Mouse (Mus musculus): ENCODE measurements at regions not wholly inside any gene's neighbourhood (a gene's known extent, or its start where the extent isn't known, plus 50 kb on each side); places are given as distances from the start of the nearest gene placed in this dataset.
"Not testable (repeated sequence)": the region's sequence is repeated elsewhere in the genome, so short reads cannot be mapped to it uniquely, and the experiment has no call there.

DNA sequence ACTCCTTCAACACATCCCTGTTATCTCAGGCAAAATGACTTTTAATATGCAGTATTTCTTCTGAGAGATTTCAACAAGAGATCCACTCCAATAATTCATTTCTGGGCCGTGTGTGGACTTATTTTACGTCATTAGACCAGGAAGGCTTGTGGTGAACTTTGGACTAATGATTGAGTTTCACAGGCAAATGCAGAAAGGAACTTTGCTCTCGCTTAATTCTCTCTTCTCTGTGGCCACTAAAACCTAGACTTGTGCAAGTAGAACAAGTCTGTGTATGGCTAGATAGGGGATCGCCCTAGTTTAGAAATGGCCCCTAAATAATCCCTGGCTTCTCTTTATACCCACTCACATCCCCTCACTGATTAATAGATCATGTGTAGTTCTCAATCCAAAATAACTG lies 50.6 kb upstream of the Ppp1r12a start:
- no peak for DNase-seq (ENCODE audit: low spot score in 2 of 2)

DNA sequence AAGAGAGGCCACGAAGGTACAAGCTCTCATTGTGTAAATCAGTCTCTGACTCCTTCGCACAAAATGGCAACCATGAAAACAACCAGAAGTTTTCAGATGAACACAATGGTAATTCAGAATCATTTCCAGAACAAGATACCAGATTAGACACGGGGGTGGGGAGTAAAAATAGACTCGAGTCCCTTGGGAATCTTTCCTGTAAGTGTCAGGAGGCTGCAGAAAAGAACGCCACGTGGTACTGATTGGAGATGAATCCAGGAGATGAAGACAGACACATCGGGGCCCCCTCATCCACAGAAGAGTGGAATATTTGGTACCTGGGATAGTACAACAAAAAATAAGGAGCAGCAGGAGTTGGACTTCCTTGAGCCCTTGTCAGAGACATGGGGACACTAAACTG lies 51.1 kb upstream of the Ppp1r12a start:
- no peak for DNase-seq (ENCODE audit: low spot score in 2 of 2)

DNA sequence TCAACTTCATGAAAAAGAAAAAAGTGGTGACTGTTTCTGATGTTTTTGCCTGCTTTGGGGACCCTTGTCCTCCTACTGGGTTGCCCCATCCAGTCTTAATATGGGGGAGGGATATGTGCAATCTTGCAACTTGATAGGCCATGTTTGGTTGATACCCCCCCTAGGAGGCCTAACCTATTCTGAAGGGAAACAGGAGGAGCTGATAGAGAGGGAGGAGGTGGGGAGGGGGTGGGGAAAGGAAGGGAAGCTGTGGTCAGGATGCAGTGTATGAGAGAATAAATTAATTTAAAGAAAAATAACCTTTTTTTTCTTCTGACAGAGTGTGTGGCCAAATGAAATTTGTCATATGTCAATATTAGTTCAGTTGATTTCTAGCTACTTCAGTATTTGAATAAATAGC lies 51.8 kb upstream of the Ppp1r12a start:
- no peak for DNase-seq (ENCODE audit: low spot score in 2 of 2)

DNA sequence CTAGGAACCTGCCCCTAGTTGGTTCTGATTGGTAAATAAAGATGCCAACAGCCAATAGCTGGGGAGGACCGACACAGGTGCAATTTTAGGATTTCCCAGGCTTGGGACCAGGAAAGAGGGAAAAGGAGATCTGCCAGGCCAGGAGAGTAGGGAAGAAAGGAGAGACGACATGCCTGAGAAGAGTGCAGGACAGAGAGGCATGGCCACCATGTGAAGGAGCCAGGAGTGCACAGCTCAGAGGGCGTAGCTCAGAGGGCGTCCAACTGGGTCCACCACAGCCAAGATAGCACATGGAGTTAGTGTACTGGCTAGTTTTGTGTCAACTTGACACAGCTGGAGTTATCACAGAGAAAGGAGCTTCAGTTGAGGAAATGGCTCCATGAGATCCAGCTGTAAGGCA lies 53.5 kb upstream of the Ppp1r12a start:
- DNase-seq (ENCODE audit: low spot score in 2 of 2): not testable (repeated sequence)

DNA sequence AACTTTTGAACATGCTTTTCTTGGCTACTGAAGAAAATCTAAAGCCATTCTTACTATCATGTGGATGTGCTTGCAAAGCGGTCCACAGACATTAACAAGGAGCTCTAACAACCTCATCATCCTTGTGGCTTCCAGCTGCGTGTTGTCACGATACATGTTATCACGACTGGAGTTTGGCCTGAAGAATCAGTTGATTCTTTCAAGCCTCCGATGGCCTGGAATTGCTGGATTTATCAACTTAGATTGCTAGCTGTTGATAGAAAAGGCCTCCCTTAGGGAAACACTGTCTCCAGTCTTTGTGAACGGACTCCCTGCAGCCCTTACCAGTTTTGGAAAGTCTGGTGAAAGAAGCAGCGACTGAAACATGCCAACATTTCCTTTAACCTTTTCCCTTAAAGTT lies 60.5 kb upstream of the Ppp1r12a start:
- DNase-seq (ENCODE audit: low spot score in 2 of 2): no peak

DNA sequence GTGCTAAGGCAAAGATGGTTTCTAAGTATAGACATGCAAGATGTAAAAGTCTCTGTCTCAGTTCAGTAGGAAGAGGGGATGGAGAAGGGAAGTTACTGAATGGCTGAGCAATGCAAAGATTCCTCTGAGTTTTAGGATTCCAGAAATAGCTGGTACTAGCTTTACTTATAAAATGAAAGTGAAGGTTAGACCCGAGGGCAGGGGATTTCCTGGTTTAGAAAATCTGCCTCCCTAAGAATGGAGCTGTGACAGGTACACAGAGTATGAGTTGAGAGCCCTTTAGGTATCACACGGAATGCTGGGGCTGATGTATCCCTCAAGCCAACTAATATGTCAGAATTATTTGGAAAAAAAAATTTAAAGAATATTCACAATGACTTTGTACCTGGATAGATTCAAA lies 69.0 kb upstream of the Ppp1r12a start:
- no peak for DNase-seq (ENCODE audit: low spot score in 2 of 2)

DNA sequence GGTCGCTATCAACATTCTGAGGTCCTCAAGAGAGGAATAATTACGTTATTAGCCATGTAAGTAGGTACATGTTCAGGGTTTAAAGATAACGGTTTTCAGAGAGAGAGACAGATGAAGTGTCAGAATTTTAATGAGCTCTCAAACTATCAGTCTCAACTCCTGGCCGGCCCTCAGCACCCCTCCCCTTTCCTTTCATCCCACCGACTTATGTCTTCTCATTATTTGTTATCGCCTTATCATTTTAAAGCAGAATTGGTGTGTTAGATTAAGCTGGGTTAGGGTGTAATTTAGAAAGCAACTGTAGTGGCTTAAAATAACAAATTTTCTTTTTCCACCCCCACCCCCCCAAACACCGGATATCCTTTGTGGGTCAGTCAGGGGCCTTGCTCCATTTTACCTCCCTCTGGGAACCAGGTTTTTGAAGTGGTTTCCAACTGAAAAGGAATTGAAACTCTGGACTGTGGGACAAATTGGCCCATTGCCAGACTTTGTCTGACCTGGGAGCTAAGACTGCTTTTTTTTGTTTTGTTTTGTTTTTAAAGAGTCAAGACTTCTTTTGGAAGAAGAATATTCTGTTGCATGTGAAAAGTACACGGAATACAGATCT lies 72.5 kb upstream of the Ppp1r12a start:
- no peak for DNase-seq (ENCODE audit: low spot score in 2 of 2)

DNA sequence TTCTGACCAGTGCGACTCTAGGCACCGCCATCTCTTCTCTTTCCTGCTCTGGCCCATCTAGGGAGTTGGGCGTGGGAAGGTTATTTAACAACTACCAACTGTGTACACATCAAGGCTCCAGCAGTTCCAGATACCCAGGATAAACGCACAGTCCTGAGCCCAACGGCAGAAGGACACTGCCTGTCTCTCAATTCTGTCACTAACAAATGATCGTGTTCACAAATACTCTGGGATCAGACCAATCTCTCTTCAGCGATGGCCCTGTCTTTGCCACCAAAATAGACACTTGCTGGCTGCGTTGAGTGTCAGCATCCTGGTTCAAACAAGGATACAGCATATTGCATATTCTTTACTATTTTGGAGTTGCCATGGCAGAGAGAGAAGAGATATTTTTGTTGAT lies 73.1 kb upstream of the Ppp1r12a start:
- peak; percentile 36 to 43 for DNase-seq (ENCODE audit: low spot score in 2 of 2)

DNA sequence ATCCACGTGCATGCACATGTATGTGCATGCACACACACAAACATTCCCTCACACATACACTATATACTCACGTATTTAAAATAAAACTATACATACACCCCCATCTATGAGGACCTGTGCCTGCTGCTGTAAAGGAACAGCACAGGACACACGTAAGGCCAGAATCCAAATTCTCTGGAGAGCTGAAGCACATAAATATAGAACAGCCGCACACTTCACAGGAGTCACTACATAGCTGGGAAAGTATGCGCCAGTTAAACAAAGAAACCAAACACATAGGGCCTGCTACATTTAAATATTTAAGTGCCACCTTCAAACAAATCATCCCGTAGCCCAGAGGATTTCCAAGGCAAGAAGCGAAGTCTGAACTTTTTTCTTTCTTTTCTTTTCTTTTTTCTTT lies 73.8 kb upstream of the Ppp1r12a start:
- no peak for DNase-seq (ENCODE audit: low spot score in 2 of 2)

DNA sequence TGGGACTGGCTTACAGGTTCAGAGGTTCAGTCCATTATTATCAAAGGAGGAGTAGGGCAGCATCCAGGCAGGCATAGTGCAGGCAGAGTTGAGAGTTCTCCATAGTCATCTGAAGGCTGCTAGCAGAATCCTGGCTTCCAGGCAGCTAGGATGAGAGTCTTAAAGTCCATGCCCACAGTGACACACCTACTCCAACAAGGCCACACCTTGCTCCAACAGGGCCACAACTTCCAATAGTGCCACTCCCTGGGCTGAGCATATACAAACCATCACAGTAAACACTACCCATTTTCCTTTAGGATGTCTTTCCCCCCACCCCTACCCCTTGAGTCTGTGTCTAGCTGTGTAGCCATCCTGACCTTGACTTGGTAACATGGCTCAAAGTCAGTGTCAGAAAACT lies 78.8 kb upstream of the Ppp1r12a start:
- no peak for DNase-seq (ENCODE audit: low spot score in 2 of 2)

DNA sequence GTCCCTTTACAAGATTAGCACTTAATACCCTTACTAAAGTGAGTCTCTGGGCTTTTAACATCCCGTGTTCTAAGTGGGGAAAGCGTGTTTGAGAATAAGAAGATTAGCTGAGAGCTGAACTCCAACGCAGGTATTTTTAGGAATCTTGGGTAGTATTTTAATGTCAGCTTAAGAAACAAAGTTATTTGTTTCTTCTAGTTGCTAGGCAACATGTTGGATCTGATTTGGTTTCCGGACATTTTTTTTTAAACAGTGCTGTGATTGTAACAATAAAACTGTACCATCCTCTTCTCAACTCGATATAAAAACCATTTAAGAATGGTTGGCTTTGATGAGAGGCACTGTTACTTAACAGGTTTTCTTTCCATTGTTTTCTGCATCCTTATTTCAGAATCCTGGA lies 86.8 kb upstream of the Ppp1r12a start:
- no peak for DNase-seq (ENCODE audit: low spot score in 2 of 2)

DNA sequence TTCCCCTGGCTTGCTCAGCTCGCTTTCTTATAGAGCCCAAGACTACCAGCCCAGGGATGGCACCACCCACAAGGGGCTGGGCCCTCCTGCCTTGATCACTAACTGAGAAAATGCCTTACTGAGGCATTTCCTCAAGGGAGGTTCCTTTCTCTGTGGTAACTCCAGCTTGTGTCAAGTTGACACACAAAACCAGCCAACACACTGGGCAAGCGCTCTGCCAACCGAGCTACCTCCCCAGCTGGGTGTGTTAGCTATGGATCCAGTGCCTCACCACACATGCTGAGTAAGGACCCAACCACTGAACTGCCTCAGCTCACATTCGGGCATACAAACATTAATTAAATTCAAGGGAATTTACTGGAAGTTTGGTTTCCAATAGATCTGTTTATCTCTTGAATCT lies 88.2 kb upstream of the Ppp1r12a start:
- no peak for DNase-seq (ENCODE audit: low spot score in 2 of 2)

DNA sequence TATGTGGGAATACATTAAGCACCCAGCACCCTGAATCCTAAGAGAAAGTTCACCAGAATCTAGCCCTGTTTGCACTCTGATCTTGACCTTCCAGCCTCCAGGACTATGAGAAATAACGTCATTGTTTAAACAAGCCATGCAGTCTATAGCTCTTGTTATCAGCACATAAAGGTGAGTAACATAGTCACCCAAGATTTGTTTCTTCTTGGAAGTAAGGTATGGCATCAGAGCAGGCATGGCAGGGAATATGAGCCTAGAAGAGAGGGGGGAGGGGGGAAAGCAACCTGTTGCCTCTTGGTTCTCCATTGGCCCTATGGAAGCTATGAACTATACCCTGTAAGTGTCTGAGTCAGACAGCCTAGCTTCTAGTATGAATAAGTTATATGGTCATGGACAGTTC lies 89.8 kb upstream of the Ppp1r12a start:
- no peak for DNase-seq (ENCODE audit: low spot score in 2 of 2)

DNA sequence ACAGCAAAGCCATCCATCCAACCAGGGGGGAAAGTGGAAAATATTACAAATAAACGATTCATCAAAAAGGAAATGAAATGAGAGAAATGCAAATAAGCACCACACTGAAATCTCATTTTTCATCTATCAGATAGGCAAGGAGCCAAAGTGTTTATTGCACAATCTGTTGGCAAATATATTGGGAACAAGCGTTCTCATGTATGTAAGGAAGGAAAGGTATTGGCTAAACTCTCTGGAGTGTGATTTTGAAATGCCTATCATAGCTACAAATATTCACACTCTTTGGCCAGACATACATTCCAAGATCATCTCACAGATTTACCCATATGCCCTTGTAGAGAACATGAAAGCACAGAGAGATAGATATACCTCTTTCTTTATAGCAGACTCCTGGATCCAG lies 90.6 kb upstream of the Ppp1r12a start:
- DNase-seq (ENCODE audit: low spot score in 2 of 2): no peak

DNA sequence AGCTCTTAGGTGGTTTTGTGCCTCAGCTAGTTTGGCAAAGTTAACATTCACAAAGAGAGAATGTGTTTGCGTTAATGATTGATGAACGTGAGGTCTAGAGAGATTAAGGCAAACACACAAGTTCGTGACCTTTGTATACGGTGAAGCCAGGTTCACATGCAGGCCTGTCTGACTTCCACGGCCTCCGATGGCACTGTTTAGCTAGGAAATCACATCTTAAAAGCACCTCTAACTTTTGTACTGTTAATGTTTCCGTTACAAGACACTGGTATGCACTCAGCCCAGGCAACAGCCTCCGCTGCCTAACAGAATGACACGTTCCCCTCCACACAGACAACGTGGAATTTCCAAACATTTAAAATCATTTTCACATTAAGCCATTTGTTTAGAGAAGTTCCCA lies 94.3 kb upstream of the Ppp1r12a start:
- no peak for DNase-seq (ENCODE audit: low spot score in 2 of 2)

DNA sequence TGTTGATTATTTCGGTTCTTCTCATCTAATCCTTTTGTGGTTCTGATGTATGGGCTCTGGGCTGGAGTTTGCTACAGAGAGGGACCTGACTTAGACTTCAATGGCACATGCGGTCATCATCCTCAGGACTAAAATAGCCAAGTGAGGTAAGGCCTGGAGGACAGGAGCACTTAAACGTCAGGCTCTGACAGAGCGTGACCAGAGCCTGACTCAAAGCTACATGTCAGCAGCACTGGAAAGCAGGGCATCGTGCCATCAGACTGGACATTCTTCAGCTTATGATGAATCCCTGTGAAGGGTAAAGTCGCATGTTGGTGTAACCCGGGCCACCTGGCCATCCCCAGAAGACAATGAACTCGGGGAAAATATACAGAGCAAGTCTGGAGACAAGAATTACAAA lies 95.8 kb upstream of the Ppp1r12a start:
- DNase-seq (ENCODE audit: low spot score in 2 of 2): no peak

DNA sequence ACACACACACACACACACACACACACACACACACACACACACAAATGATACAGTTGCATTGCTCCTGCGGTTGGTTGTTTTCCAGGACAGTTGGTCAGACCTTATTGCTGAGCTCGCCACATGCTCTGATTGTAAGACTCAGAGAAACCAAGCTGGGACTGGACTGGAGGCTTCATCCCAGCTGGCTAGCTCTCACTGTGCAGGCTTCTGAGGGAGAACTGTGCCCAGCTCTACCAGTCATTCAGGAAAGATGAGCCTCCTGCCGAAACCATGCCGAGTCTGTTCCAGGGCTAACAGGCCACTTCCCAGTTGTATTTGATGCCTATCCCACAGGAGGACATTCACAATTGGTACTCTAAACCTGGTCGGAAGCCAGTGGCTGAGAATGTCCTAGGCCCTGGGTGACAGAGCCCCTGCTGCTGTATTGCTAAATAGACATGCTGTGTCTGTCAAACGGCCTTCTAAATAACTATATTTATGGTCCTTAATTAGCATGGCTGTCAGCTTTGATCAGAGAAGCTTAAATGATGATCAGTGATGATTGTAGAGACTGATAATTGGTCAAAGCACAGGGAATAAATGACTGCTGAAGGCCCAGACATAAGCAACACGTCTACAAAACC lies 100.1 kb upstream of the Ppp1r12a start:
- no peak for DNase-seq (ENCODE audit: low spot score in 2 of 2)

DNA sequence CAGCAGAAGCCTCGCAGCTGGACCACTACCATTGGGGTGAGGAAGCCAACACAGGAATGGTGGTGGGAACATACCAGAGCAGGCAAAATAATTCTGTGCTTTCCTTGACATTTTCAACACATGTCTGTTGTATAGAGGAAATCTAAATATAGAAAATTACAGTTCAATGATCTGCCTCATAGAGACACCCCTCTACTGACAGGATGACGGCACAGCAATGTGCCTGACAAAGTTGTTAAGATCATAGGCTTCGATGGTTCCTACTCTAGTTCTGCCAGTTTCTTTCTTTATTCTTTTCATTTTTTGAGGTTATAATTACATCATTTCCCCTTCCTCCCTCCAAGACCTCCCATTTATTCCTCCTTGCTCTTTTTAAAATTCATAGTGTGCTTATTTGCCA lies 101.4 kb upstream of the Ppp1r12a start:
- DNase-seq (ENCODE audit: low spot score in 2 of 2): no peak

DNA sequence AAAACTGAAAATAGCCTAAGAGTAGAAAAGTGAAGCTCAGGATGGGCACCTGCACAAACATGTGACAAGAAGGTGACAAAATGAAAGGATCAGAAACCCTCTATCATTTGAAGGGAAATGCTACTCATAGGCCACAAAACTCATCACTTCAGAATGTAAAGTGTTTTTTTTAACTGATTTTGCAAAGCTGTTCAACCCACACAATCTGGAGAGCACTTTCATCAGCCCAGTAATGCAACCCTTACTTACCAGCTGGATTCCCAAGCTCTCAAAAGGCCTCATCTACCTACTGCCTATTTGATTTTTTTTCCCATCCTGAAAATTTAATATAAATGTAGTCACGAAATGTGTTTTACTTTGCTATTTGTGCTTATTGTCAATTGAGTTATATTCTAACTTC lies 110.4 kb upstream of the Ppp1r12a start:
- DNase-seq (ENCODE audit: low spot score in 2 of 2): no peak

DNA sequence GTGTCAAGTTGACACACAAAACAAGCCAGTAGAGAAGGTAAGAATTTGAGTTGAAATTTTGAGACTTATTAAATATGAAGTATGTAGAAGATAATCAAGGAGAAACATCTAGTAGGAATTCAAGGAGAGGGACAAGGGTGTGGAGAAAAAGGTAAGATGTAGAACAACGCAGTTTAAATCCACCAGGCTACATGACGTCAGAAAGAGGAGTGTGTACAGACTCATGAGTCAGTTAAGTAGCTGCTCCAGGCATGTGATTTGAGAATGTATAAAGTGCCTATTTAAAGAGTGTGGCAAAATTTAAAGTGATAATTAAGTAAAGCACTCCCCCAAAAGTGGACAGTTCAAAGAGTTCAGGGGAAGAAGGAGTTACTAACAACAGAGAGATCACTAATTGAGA lies 113.6 kb upstream of the Ppp1r12a start:
- DNase-seq (ENCODE audit: low spot score in 2 of 2): no peak

DNA sequence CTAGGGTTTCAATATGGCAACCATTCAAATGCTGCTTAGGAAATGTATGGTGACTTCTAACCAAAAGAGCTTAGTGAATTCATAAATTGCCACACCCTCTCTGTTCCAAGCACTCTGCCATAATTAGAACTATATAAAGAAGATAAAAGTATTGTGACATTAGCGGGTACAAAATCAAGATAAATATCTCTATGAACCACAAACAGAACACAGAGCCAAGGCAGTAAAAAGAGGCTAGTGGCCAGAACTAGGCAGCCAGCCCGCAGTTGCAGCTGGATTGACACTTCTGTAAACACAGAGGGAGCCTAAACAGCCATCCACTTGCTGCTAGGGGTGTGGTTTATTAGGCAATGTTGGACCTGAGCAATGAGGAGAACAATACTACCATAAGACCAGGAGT lies 118.5 kb upstream of the Ppp1r12a start:
- no peak for DNase-seq (ENCODE audit: low spot score in 2 of 2)

DNA sequence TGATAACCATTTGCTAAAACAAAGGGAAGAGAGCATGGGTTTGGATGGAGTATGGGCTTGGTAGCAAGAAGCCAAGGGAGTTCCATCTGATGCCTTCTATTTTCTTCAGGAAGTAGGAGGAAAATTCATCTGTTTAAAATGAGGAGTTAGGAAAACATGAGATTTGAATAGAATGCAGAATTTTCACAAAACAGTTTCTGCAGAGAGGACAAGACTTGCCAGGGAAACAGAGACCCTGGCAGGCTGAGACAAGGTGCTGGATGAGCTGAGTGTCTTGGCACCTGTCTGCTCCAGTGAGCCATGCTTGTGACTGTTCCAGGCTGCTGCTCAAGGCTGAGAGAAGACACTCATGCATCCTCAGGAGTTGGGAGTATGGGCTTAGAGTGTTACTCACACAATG lies 122.0 kb upstream of the Ppp1r12a start:
- DNase-seq (ENCODE audit: low spot score in 2 of 2): no peak

DNA sequence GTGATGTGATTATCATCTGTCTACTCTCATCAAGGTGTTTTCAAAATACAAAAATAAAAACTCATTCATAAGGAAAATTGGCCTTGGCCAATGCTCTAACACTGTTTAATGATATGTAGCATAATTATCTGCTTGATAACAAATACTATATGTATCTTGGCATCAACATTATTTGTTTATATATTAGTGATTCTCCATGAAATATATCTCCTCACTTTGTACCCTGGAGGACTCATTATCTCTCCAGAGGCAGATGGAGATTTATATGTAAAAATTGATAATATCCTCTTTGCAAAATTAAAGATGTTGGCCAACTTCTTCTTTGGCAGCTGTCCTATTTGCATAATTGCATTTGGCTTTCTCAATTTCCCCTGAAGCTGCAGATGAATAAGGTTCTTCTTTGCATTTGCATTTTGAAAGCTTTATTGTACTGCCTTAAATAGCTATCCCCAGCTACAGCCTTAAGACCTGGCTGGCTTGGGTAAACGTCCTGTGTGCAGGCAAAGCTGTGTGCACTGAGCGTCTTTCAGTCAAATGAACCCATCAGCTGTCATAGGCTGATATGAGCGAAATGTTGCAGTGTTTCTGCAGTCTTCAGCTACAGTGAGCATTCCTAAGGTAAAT lies 124.7 kb upstream of the Otogl start:
- DNase-seq (ENCODE audit: low spot score in 2 of 2): no peak

DNA sequence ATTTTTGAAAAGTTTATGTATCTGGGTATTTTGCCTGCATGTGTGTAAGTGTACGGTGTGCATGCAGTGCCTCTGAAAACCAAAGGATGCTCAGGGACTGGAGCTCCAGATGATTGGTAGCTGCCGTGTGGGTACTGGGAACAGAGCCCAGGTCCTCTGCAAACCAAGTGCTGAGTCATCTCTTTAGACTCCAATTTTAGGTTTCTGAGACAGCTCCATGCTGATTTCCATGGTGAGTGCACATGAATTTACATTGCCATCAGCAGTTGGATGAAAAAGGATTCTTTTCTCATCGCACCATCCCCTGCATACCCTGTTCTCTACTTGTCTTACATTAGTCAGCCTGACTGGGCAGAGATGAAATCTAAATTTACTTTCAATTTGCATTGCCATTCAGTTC lies 122.1 kb upstream of the Otogl start:
- DNase-seq (ENCODE audit: low spot score in 2 of 2): peak; percentile 29 to 60
